Mouse (Mus musculus) midbrain, embryonic 12.5 days (tissue): ENCODE results near the gene Slco1a6. TPM values are rescaled to one million over a fixed set of nuclear protein-coding genes. Genes with fewer than 3 reads are reported as not detected.
"Not testable (repeated sequence)": the region's sequence is repeated elsewhere in the genome, so short reads cannot be mapped to it uniquely, and the experiment has no call there.

Experiments used
- ATAC-seq: fragments of 200-750 bp; cut with Nextera tagmentation; 2 replicates; pipeline ENCODE4 v1.8.0; 2017; ENCODE audit warnings: low read depth, moderate TSS enrichment, moderate library complexity; ENCODE audit not compliant: low FRiP score
- H3K27ac ChIP-seq: fragments of 300-500 bp; sonication (generic); replicated peaks from 2 replicates; pipeline ENCODE4 v1.5.1; 2016; ENCODE audit warnings: mild to moderate bottlenecking
- H3K27me3 ChIP-seq: fragments of 300-500 bp; sonication (generic); 2 replicates; pipeline ENCODE4 v1.6.1; 2016; ENCODE audit warnings: mild to moderate bottlenecking
- H3K36me3 ChIP-seq: fragments of 300-500 bp; sonication (generic); 2 replicates; pipeline ENCODE4 v1.6.1; 2016
- H3K4me1 ChIP-seq: fragments of 300-500 bp; sonication (generic); 2 replicates; pipeline ENCODE4 v1.6.1; 2016
- H3K4me2 ChIP-seq: fragments of 300-500 bp; sonication (generic); replicated peaks from 2 replicates; pipeline ENCODE4 v1.6.1; 2016; ENCODE audit warnings: mild to moderate bottlenecking, moderate library complexity
- H3K4me3 ChIP-seq: fragments of 300-500 bp; sonication (generic); 2 replicates; pipeline ENCODE4 v1.5.1; 2016; ENCODE audit warnings: mild to moderate bottlenecking
- H3K9ac ChIP-seq: fragments of 300-500 bp; sonication (generic); replicated peaks from 2 replicates; pipeline ENCODE4 v1.6.1; 2016; ENCODE audit warnings: mild to moderate bottlenecking, moderate library complexity
- H3K9me3 ChIP-seq: fragments of 300-500 bp; sonication (generic); 2 replicates; pipeline ENCODE4 v1.6.1; 2016; ENCODE audit warnings: mild to moderate bottlenecking
- WGBS: fragments of 180-500 bp; shearing (Covaris S2); methylation state at CpG from one replicate; pipeline ENCODE4 v1.1.7; 2016; 5-methylcytosine and 5-hydroxymethylcytosine counted together
- polyA plus RNA-seq: library from polyadenylated mRNA; unstranded; fragments of >200 nt; fragmentation: Nextera tagmentation; extraction: Ambion mirVana; gene quantifications from 2 replicates; pipeline ENCODE4 v1.2.1, GENCODE M21; 2016

The Slco1a6 gene
- polyA plus RNA-seq = not detected in 2 replicates

- H3K4me3 ChIP-seq = no peak within 1 kb of the TSS
- no peak for ATAC-seq
- no peak within 1 kb of the TSS for H3K9ac ChIP-seq
- H3K27ac ChIP-seq = no peak within 1 kb of the TSS
- H3K36me3 ChIP-seq = no peaks in the 10 kb centered on the region
- no peak within 1 kb of the TSS for H3K4me2 ChIP-seq
- H3K27me3 ChIP-seq = no peaks in the 10 kb centered on the region
- 89% methylated on average over 4 of the region's 4 CpGs for WGBS
- H3K9me3 ChIP-seq = no peaks in the 10 kb centered on the region
- no peaks in the 10 kb centered on the region for H3K4me1 ChIP-seq
Observed at GRCm38 (mm10) chr6:142208421-142208820, at the start of gene Slco1a6. TSS of gene Slco1a6 (minus strand) at chr6:142208521.

GRCm38 (mm10) chr6:142250738-142251307, 42.5 kb upstream of the Slco1a6 start:
- not testable (repeated sequence) for H3K27ac ChIP-seq, H3K36me3 ChIP-seq, H3K4me2 ChIP-seq, H3K9me3 ChIP-seq, ATAC-seq, H3K27me3 ChIP-seq, H3K9ac ChIP-seq, H3K4me3 ChIP-seq, H3K4me1 ChIP-seq
- WGBS = 90% methylated on average over 1 of the region's 1 CpGs

GRCm38 (mm10) chr6:142245065-142245464, 36.7 kb upstream of the Slco1a6 start:
- no peak for ATAC-seq
- H3K4me1 ChIP-seq = no peaks in the 10 kb centered on the region
- WGBS = 81% methylated on average over 5 of the region's 5 CpGs
- H3K9me3 ChIP-seq = no peaks in the 10 kb centered on the region
- H3K9ac ChIP-seq = no peak overlapping the region
- H3K4me3 ChIP-seq = no peak overlapping the region
- no peak overlapping the region for H3K27ac ChIP-seq
- H3K36me3 ChIP-seq = no peaks in the 10 kb centered on the region
- no peak overlapping the region for H3K4me2 ChIP-seq
- H3K27me3 ChIP-seq = no peaks in the 10 kb centered on the region

- no peaks in the 10 kb centered on the region for H3K9me3 ChIP-seq
- no peaks in the 10 kb centered on the region for H3K4me1 ChIP-seq
- WGBS = 85% methylated on average over 1 of the region's 1 CpGs
- no peak overlapping the region for H3K4me3 ChIP-seq
- no peak for ATAC-seq
- H3K9ac ChIP-seq = no peak overlapping the region
- H3K4me2 ChIP-seq = no peak overlapping the region
- H3K27ac ChIP-seq = no peak overlapping the region
- H3K36me3 ChIP-seq = no peaks in the 10 kb centered on the region
- no peaks in the 10 kb centered on the region for H3K27me3 ChIP-seq
Observed at GRCm38 (mm10) chr6:142239468-142239867, 31.1 kb upstream of the Slco1a6 start.

GRCm38 (mm10) chr6:142220138-142220537, 11.8 kb upstream of the Slco1a6 start:
- Histone ChIP-seq H3K4me3 (no peak overlapping the region), H3K4me2 (no peak overlapping the region), H3K27ac (no peak overlapping the region), H3K9ac (no peak overlapping the region), H3K36me3 (no peaks in the 10 kb centered on the region), H3K9me3 (no peaks in the 10 kb centered on the region), H3K27me3 (no peaks in the 10 kb centered on the region), H3K4me1 (no peaks in the 10 kb centered on the region)
- ATAC-seq = no peak

GRCm38 (mm10) chr6:142211821-142212220, 3.5 kb upstream of the Slco1a6 start:
- ATAC-seq = no peak
- no peaks in the 10 kb centered on the region for H3K4me1 ChIP-seq
- no peak overlapping the region for H3K4me3 ChIP-seq
- H3K9ac ChIP-seq = no peak overlapping the region
- H3K9me3 ChIP-seq = no peaks in the 10 kb centered on the region
- H3K36me3 ChIP-seq = no peaks in the 10 kb centered on the region
- H3K27ac ChIP-seq = no peak overlapping the region
- no peaks in the 10 kb centered on the region for H3K27me3 ChIP-seq
- no peak overlapping the region for H3K4me2 ChIP-seq

- H3K4me3 ChIP-seq = no peak overlapping the region
- no peaks in the 10 kb centered on the region for H3K4me1 ChIP-seq
- H3K9ac ChIP-seq = no peak overlapping the region
- no peaks in the 10 kb centered on the region for H3K27me3 ChIP-seq
- H3K36me3 ChIP-seq = no peaks in the 10 kb centered on the region
- no peak overlapping the region for H3K27ac ChIP-seq
- no peaks in the 10 kb centered on the region for H3K9me3 ChIP-seq
- ATAC-seq = no peak
- no peak overlapping the region for H3K4me2 ChIP-seq
Observed at GRCm38 (mm10) chr6:142209749-142210148, 1.4 kb upstream of the Slco1a6 start.

- no peaks in the 10 kb centered on the region for H3K9me3 ChIP-seq
- no peak overlapping the region for H3K4me2 ChIP-seq
- H3K36me3 ChIP-seq = no peaks in the 10 kb centered on the region
- ATAC-seq = no peak
- no peak overlapping the region for H3K27ac ChIP-seq
- no peaks in the 10 kb centered on the region for H3K4me1 ChIP-seq
- no peaks in the 10 kb centered on the region for H3K27me3 ChIP-seq
- no peak overlapping the region for H3K9ac ChIP-seq
- H3K4me3 ChIP-seq = no peak overlapping the region
Observed at GRCm38 (mm10) chr6:142200524-142200923, 7.8 kb downstream of the Slco1a6 start.

- ATAC-seq = no peak
- no peak overlapping the region for H3K4me2 ChIP-seq
- H3K4me3 ChIP-seq = no peak overlapping the region
- no peaks in the 10 kb centered on the region for H3K36me3 ChIP-seq
- no peaks in the 10 kb centered on the region for H3K27me3 ChIP-seq
- no peaks in the 10 kb centered on the region for H3K9me3 ChIP-seq
- H3K4me1 ChIP-seq = no peaks in the 10 kb centered on the region
- no peak overlapping the region for H3K9ac ChIP-seq
- H3K27ac ChIP-seq = no peak overlapping the region
- 87% methylated on average over 8 of the region's 8 CpGs for WGBS
Observed at GRCm38 (mm10) chr6:142194245-142194644, 14.1 kb downstream of the Slco1a6 start.

- 86% methylated on average over 1 of the region's 1 CpGs for WGBS
- ATAC-seq = no peak
Observed at GRCm38 (mm10) chr6:142191962-142192361, 16.4 kb downstream of the Slco1a6 start.

GRCm38 (mm10) chr6:142187426-142187825, 20.9 kb downstream of the Slco1a6 start:
- no peak for ATAC-seq
- H3K4me1 ChIP-seq = no peaks in the 10 kb centered on the region
- WGBS = 93% methylated on average over 3 of the region's 3 CpGs
- H3K4me3 ChIP-seq = no peak overlapping the region
- H3K9ac ChIP-seq = no peak overlapping the region
- no peak overlapping the region for H3K4me2 ChIP-seq
- H3K27ac ChIP-seq = no peak overlapping the region
- no peaks in the 10 kb centered on the region for H3K27me3 ChIP-seq
- peaks cover 3% of the 10 kb centered on the region; the same call in 1 of the 2 replicates for H3K9me3 ChIP-seq
- no peaks in the 10 kb centered on the region for H3K36me3 ChIP-seq

More at GRCm38 (mm10) chr6:142191962-142192361, 16.4 kb downstream of the Slco1a6 start:
- H3K4me3 ChIP-seq = no peak overlapping the region
- H3K9me3 ChIP-seq = no peaks in the 10 kb centered on the region
- no peaks in the 10 kb centered on the region for H3K4me1 ChIP-seq
- H3K27me3 ChIP-seq = no peaks in the 10 kb centered on the region
- H3K27ac ChIP-seq = no peak overlapping the region
- no peaks in the 10 kb centered on the region for H3K36me3 ChIP-seq
- no peak overlapping the region for H3K4me2 ChIP-seq
- H3K9ac ChIP-seq = no peak overlapping the region

GRCm38 (mm10) chr6:142185868-142186415, 22.4 kb downstream of the Slco1a6 start:
- Histone ChIP-seq H3K4me3 (no peak overlapping the region), H3K9ac (no peak overlapping the region), H3K27ac (no peak overlapping the region), H3K9me3 (peaks cover 3% of the 10 kb centered on the region; the same call in 1 of the 2 replicates), H3K27me3 (no peaks in the 10 kb centered on the region), H3K4me1 (no peaks in the 10 kb centered on the region), H3K4me2 (no peak overlapping the region), H3K36me3 (no peaks in the 10 kb centered on the region)
- 81% methylated on average over 2 of the region's 2 CpGs for WGBS
- no peak for ATAC-seq

- H3K27ac ChIP-seq = no peak overlapping the region
- no peaks in the 10 kb centered on the region for H3K27me3 ChIP-seq
- no peak overlapping the region for H3K9ac ChIP-seq
- H3K4me1 ChIP-seq = no peaks in the 10 kb centered on the region
- no peak overlapping the region for H3K4me3 ChIP-seq
- no peak for ATAC-seq
- H3K4me2 ChIP-seq = no peak overlapping the region
- WGBS = 88% methylated on average over 5 of the region's 5 CpGs
- H3K9me3 ChIP-seq = no peaks in the 10 kb centered on the region
- no peaks in the 10 kb centered on the region for H3K36me3 ChIP-seq
Observed at GRCm38 (mm10) chr6:142163406-142163805, 44.9 kb downstream of the Slco1a6 start.
